Mouse (Mus musculus) lung, embryonic 14.5 days (tissue): ENCODE results near the gene Dlgap1. TPM values are rescaled to one million over a fixed set of nuclear protein-coding genes. Genes with fewer than 3 reads are reported as not detected.
A peak's percentile ranks its signal among the peaks of the same experiment; 100 is the strongest.

Source experiments
- ATAC-seq: fragments of 200-750 bp; cut with Nextera tagmentation; 2 replicates; pipeline ENCODE4 v1.8.0; 2017; ENCODE audit warnings: mild to moderate bottlenecking, moderate TSS enrichment, moderate library complexity; ENCODE audit not compliant: insufficient read depth
- DNase-seq: peaks from one replicate; pipeline ENCODE4 v3.0.0-alpha.2; 2015
- H3K27ac ChIP-seq: fragments of 300-500 bp; sonication (generic); 2 replicates; pipeline ENCODE4 v1.5.1; 2014; ENCODE audit warnings: low read depth, mild to moderate bottlenecking, moderate library complexity
- H3K27me3 ChIP-seq: fragments of 300-500 bp; sonication (generic); 2 replicates; pipeline ENCODE4 v1.6.1; 2014; ENCODE audit warnings: low read length, control low read depth; ENCODE audit not compliant: insufficient read depth
- H3K36me3 ChIP-seq: fragments of 300-500 bp; sonication (generic); 2 replicates; pipeline ENCODE4 v1.6.1; 2014; ENCODE audit warnings: control low read depth; ENCODE audit not compliant: insufficient read depth
- H3K4me1 ChIP-seq: fragments of 300-500 bp; sonication (generic); 2 replicates; pipeline ENCODE4 v1.6.1; 2014; ENCODE audit warnings: antibody characterized with exemption, control low read depth; ENCODE audit not compliant: insufficient read depth
- H3K4me2 ChIP-seq: fragments of 300-500 bp; sonication (generic); 2 replicates; pipeline ENCODE4 v1.6.1; 2014; ENCODE audit warnings: mild to moderate bottlenecking
- H3K4me3 ChIP-seq: fragments of 300-500 bp; sonication (generic); 2 replicates; pipeline ENCODE4 v1.5.1; 2014; ENCODE audit warnings: low read depth, low read length
- H3K9ac ChIP-seq: fragments of 300-500 bp; sonication (generic); 2 replicates; pipeline ENCODE4 v1.6.1; 2014
- H3K9me3 ChIP-seq: fragments of 300-500 bp; sonication (generic); 2 replicates; pipeline ENCODE4 v1.6.1; 2016; ENCODE audit warnings: low read depth, low read length, control low read depth
- CTCF ChIP-seq: IDR thresholded peaks from 2 replicates; pipeline ENCODE4 v1.5.1; 2016; ENCODE audit warnings: antibody characterized with exemption, low read depth
- WGBS: fragments of 180-500 bp; shearing (Covaris S2); extraction: QIAGEN DNeasy Blood & Tissue Kit; methylation state at CpG from one replicate; pipeline ENCODE4 v1.1.7; 2014; 5-methylcytosine and 5-hydroxymethylcytosine counted together
- polyA plus RNA-seq: library from polyadenylated mRNA; unstranded; fragments of >200 nt; fragmentation: Nextera tagmentation; extraction: Ambion mirVana; gene quantifications from 2 replicates; pipeline ENCODE4 v1.2.1, GENCODE M21; 2014

Gene Dlgap1
- polyA plus RNA-seq, 1 experiment from 2014 or later: 1.1 TPM

DNA sequence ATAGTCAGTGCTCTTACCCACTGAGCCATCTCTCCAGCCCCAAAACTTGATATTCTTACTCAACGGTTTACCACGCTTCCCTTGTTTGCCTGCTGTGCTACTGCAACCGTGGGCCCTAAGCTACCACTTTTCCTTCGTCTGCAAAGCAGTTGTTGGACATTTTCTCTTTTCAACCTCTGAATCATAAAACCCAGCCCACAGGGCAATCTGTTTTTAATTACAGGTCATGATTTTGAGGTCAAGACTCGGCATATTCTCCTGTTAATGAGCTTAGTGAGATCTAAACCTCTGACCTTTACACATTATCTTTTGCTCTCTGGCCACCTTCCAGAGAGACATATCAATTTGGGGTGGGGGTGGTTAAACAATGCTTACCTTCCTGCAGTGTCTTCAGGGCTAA is 869.7 kb downstream of the Dlgap1 start:
- Histone ChIP-seq H3K9me3 (no peaks in the 10 kb centered on the region), H3K4me3 (no peak overlapping the region), H3K27ac (no peak overlapping the region), H3K4me2 (no peak overlapping the region), H3K27me3 (no peaks in the 10 kb centered on the region), H3K4me1 (0 out of 2 replicates have a peak, but pooled peaks cover 5% of the 10 kb centered on the region), H3K9ac (no peak overlapping the region), H3K36me3 (peaks cover 36% of the 10 kb centered on the region)
- no peak for TF ChIP-seq CTCF
- 73% methylated on average over 5 of the region's 5 CpGs for WGBS
- ATAC-seq (no peak), DNase-seq (no peak)

DNA sequence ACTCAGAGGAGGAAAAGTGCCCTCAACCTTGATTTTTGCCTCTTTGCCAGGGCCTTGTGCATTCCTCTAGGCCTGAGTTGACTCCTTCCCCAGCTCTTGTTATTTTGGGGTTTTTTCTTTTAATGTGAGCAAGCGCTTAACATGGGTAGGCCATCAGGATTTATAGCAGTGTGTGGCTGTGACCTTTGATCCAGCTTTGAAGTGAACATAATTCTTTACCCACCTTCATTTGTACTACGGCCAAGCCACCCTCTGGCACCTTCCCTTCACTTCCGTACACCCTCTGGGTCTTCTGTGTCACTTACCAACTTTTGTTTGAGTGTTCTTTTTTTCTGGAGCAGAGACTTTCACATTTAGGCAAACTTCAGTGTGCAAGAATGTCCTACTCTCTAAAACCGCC is 874.4 kb downstream of the Dlgap1 start:
- Histone ChIP-seq H3K9me3 (no peaks in the 10 kb centered on the region), H3K27me3 (no peaks in the 10 kb centered on the region), H3K4me2 (no peak overlapping the region), H3K4me3 (no peak overlapping the region), H3K36me3 (peaks cover 63% of the 10 kb centered on the region), H3K4me1 (peaks cover 11% of the 10 kb centered on the region), H3K27ac (no peak overlapping the region), H3K9ac (no peak overlapping the region)
- 85% methylated on average over 4 of the region's 4 CpGs for WGBS
- TF ChIP-seq CTCF: no peak
- ATAC-seq (no peak), DNase-seq (no peak)

- no peaks in the 10 kb centered on the region for H3K27me3 ChIP-seq
- no peak overlapping the region; the same call in 1 of the 2 replicates for H3K9ac ChIP-seq
- peak overlapping the region; percentile 7; the same call in 1 of the 2 replicates for H3K4me2 ChIP-seq
- no peaks in the 10 kb centered on the region for H3K9me3 ChIP-seq
- ATAC-seq (no peak), DNase-seq (peak; percentile 71)
- H3K4me1 ChIP-seq: peaks cover 11% of the 10 kb centered on the region
- peaks cover 56% of the 10 kb centered on the region for H3K36me3 ChIP-seq
- H3K4me3 ChIP-seq: no peak overlapping the region
- H3K27ac ChIP-seq: peak overlapping the region; percentile 79
- 41% methylated on average over 10 of the region's 10 CpGs for WGBS
- TF ChIP-seq CTCF: no peak
These were observed 876.1 kb downstream of the Dlgap1 start for GRCm38 (mm10) chr17:70844971-70845370.

GRCm38 (mm10) chr17:70845543-70845942 is 876.7 kb downstream of the Dlgap1 start:
- WGBS: 69% methylated on average over 2 of the region's 2 CpGs
- Histone ChIP-seq H3K4me1 (peaks cover 11% of the 10 kb centered on the region), H3K9me3 (no peaks in the 10 kb centered on the region), H3K4me3 (no peak overlapping the region), H3K27ac (peak overlapping the region; percentile 79), H3K36me3 (peaks cover 51% of the 10 kb centered on the region), H3K4me2 (peak overlapping the region; percentile 95; the same call in 1 of the 2 replicates), H3K27me3 (no peaks in the 10 kb centered on the region), H3K9ac (no peak overlapping the region)
- DNase-seq: peak; percentile 47
- no peak for TF ChIP-seq CTCF
- no peak for ATAC-seq

DNA sequence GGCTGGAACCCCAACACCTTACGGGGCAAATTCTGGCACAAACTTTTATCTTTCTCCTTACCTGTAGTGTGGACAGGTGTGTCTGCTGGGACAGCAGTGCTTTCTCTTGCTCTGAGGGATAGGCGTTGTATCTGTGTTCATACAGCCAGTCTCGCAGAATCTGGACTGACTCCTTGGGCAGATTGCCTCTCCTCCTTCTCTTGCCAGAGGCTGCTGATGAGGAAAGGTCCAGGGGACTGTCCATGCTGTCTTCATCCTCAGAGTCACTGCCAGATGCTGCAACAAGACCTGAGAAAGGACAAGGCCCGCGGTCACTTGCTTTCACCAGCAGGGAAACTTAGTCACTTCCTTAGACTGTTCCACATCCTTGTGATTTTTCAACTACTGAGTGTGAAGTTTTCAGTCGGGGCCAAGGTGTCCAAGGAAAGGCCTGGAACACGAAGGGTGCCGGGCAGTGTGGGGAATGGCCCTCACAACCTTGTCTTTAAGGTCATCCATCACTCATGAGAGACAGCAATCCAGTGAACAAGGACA is 877.3 kb downstream of the Dlgap1 start:
- no peak for TF ChIP-seq CTCF
- H3K9ac ChIP-seq: 0 out of 2 replicates have a peak overlapping the region, but pooled peaks have one; percentile 55
- H3K27ac ChIP-seq: peak overlapping the region; percentile 48
- no peaks in the 10 kb centered on the region for H3K9me3 ChIP-seq
- DNase-seq (no peak), ATAC-seq (no peak)
- 45% methylated on average over 8 of the region's 8 CpGs for WGBS
- peaks cover 48% of the 10 kb centered on the region for H3K36me3 ChIP-seq
- H3K4me2 ChIP-seq: peak overlapping the region; percentile 95
- H3K4me3 ChIP-seq: no peak overlapping the region
- peaks cover 11% of the 10 kb centered on the region for H3K4me1 ChIP-seq
- H3K27me3 ChIP-seq: no peaks in the 10 kb centered on the region

GRCm38 (mm10) chr17:70847086-70847485 is 878.2 kb downstream of the Dlgap1 start:
- H3K4me3 ChIP-seq: peak overlapping the region; percentile 80; the same call in 1 of the 2 replicates
- DNase-seq (peak; percentile 91), ATAC-seq (no peak)
- H3K27me3 ChIP-seq: no peaks in the 10 kb centered on the region
- peaks cover 40% of the 10 kb centered on the region for H3K36me3 ChIP-seq
- H3K9me3 ChIP-seq: no peaks in the 10 kb centered on the region
- peak overlapping the region; percentile 55 for H3K9ac ChIP-seq
- peak overlapping the region; percentile 95 for H3K4me2 ChIP-seq
- H3K4me1 ChIP-seq: peaks cover 11% of the 10 kb centered on the region
- TF ChIP-seq CTCF: peak; percentile 66
- WGBS: 1% methylated on average over 4 of the region's 4 CpGs
- no peak overlapping the region; the same call in 1 of the 2 replicates for H3K27ac ChIP-seq

- no peak for TF ChIP-seq CTCF
- peak overlapping the region; percentile 95 for H3K27ac ChIP-seq
- DNase-seq (peak; percentile 74), ATAC-seq (no peak)
- peaks cover 11% of the 10 kb centered on the region for H3K4me1 ChIP-seq
- H3K4me2 ChIP-seq: peak overlapping the region; percentile 95
- no peaks in the 10 kb centered on the region for H3K9me3 ChIP-seq
- H3K9ac ChIP-seq: peak overlapping the region; percentile 95
- peaks cover 33% of the 10 kb centered on the region for H3K36me3 ChIP-seq
- peak overlapping the region; percentile 80 for H3K4me3 ChIP-seq
- no peaks in the 10 kb centered on the region for H3K27me3 ChIP-seq
- under 1% methylated on average over 17 of the region's 17 CpGs for WGBS
These were observed 879.1 kb downstream of the Dlgap1 start for GRCm38 (mm10) chr17:70847751-70848510.
